Mouse (Mus musculus) kidney, postnatal 0 days (tissue): Measurements from ENCODE around the gene Cd248. TPM values are rescaled to one million over a fixed set of nuclear protein-coding genes. Genes with fewer than 3 reads are reported as not detected.

Experiments used
- ATAC-seq: fragments of 200-750 bp; cut with Nextera tagmentation; replicated peaks from 2 replicates; pipeline ENCODE4 v1.8.0; 2017; ENCODE audit warnings: low read depth, moderate number of reproducible peaks, moderate TSS enrichment, moderate library complexity; ENCODE audit not compliant: low FRiP score
- DNase-seq: peaks from one replicate; pipeline ENCODE4 v3.0.0-alpha.2; 2016; ENCODE audit warnings: low spot score
- H3K27ac ChIP-seq: fragments of 300-500 bp; sonication (generic); 2 replicates; pipeline ENCODE4 v1.5.1; 2014; ENCODE audit warnings: mild to moderate bottlenecking
- H3K27me3 ChIP-seq: fragments of 300-500 bp; sonication (generic); 2 replicates; pipeline ENCODE4 v1.6.1; 2014; ENCODE audit warnings: low read length, mixed read lengths; ENCODE audit not compliant: insufficient read depth
- H3K36me3 ChIP-seq: fragments of 300-500 bp; sonication (generic); 2 replicates; pipeline ENCODE4 v1.6.1; 2014; ENCODE audit warnings: low read length, mixed read lengths; ENCODE audit not compliant: insufficient read depth
- H3K4me1 ChIP-seq: fragments of 300-500 bp; sonication (generic); replicated peaks from 2 replicates; pipeline ENCODE4 v1.6.1; 2014; ENCODE audit warnings: antibody characterized with exemption, low read length, mixed read lengths; ENCODE audit not compliant: insufficient read depth
- H3K4me2 ChIP-seq: fragments of 300-500 bp; sonication (generic); 2 replicates; pipeline ENCODE4 v1.6.1; 2014; ENCODE audit warnings: mild to moderate bottlenecking, low read length, moderate library complexity, mixed read lengths
- H3K4me3 ChIP-seq: fragments of 300-500 bp; sonication (generic); replicated peaks from 2 replicates; pipeline ENCODE4 v1.5.1; 2014; ENCODE audit warnings: low read depth, low read length
- H3K9ac ChIP-seq: fragments of 300-500 bp; sonication (generic); 2 replicates; pipeline ENCODE4 v1.6.1; 2014; ENCODE audit warnings: low read depth, low read length
- H3K9me3 ChIP-seq: fragments of 300-500 bp; sonication (generic); replicated peaks from 2 replicates; pipeline ENCODE4 v1.6.1; 2016; ENCODE audit warnings: low read length, inconsistent platforms, mixed read lengths
- CTCF ChIP-seq: IDR thresholded peaks from 2 replicates; pipeline ENCODE4 v1.5.1; 2016; ENCODE audit warnings: antibody characterized with exemption, low read depth, mild to moderate bottlenecking, moderate library complexity
- WGBS: fragments of 180-500 bp; shearing (Covaris S2); extraction: QIAGEN DNeasy Blood & Tissue Kit; methylation state at CpG from one replicate; pipeline ENCODE4 v1.1.7; 2014; 5-methylcytosine and 5-hydroxymethylcytosine counted together
- polyA plus RNA-seq: library from polyadenylated mRNA; unstranded; fragments of >200 nt; fragmentation: Nextera tagmentation; extraction: Ambion mirVana; gene quantifications from 2 replicates; pipeline ENCODE4 v1.2.1, GENCODE M21; 2015

Gene Cd248
- polyA plus RNA-seq, 1 experiment from 2014 or later, result 40.6 TPM

GRCm38 (mm10) chr19:5071545-5072369 is 3.9 kb downstream of the Cd248 start:
- WGBS, result 1% methylated on average over 39 of the region's 40 CpGs
- H3K27me3 ChIP-seq, result no peaks in the 10 kb centered on the region

DNA sequence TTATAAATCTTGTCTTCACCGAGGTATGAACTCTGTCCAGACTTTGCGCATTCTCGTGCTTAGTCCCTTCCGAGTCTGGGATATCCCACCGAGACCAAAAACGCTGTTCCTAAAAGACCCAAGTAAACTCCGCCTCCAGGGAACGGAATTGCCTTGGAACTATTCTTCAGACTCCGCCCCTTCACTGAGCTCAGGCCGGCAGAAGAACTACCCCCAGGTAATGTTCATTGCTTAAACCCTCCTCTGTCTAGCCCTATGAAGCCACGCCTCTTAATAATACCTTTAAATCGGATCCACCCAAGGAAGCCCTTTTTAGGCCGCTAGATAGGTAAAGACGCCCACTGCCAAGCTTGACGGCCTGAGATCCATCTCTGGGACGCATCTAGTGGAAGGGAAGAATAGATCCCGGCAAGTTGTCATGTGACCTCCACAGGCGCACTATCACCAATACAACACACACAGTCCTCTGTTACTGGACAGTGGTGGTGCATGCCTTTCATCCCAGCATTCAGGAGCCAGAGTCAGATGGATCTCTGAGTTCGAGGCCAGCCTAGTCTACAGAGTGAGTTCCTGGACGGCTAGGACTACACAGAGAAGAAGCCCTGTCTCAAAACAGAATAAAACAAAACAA is 4.6 kb downstream of the Cd248 start:
- peaks cover 17% of the 10 kb centered on the region for H3K4me1 ChIP-seq
- peak overlapping the region; percentile 49 for H3K4me3 ChIP-seq
- 0 out of 2 replicates have a peak overlapping the region, but pooled peaks have one; percentile 32 for H3K9ac ChIP-seq
- ATAC-seq (peak; percentile 5; the same call in 1 of the 2 replicates), DNase-seq (peak; percentile 80)
- H3K4me2 ChIP-seq, result peak overlapping the region; percentile 86
- H3K27me3 ChIP-seq, result no peaks in the 10 kb centered on the region
- no peaks in the 10 kb centered on the region for H3K36me3 ChIP-seq
- peak overlapping the region; percentile 76; the same call in 1 of the 2 replicates for H3K27ac ChIP-seq
- no peaks in the 10 kb centered on the region for H3K9me3 ChIP-seq
- TF ChIP-seq CTCF, result no peak
- 2% methylated on average over 20 of the region's 20 CpGs for WGBS

More at GRCm38 (mm10) chr19:5071545-5072369, 3.9 kb downstream of the Cd248 start:
- H3K4me2 ChIP-seq, result peak overlapping the region; percentile 86
- H3K27ac ChIP-seq, result peak overlapping the region; percentile 76; the same call in 1 of the 2 replicates
- no peaks in the 10 kb centered on the region for H3K9me3 ChIP-seq
- peak overlapping the region; percentile 32; the same call in 1 of the 2 replicates for H3K9ac ChIP-seq
- ATAC-seq, result peak; percentile 72
- H3K4me3 ChIP-seq, result peak overlapping the region; percentile 49
- DNase-seq, result peak; percentile 94
- H3K4me1 ChIP-seq, result peaks cover 24% of the 10 kb centered on the region
- H3K36me3 ChIP-seq, result no peaks in the 10 kb centered on the region
- TF ChIP-seq CTCF, result no peak

GRCm38 (mm10) chr19:5073028-5073427 is 5.2 kb downstream of the Cd248 start:
- Histone ChIP-seq H3K27ac (no peak overlapping the region), H3K4me2 (peak overlapping the region; percentile 86), H3K4me3 (peak overlapping the region; percentile 49; the same call in 1 of the 2 replicates), H3K4me1 (peaks cover 12% of the 10 kb centered on the region), H3K27me3 (no peaks in the 10 kb centered on the region), H3K36me3 (no peaks in the 10 kb centered on the region), H3K9ac (no peak overlapping the region), H3K9me3 (no peaks in the 10 kb centered on the region)
- peak; percentile 72 for TF ChIP-seq CTCF
- DNase-seq (peak; percentile 85), ATAC-seq (peak; percentile 30; the same call in 1 of the 2 replicates)
- 1% methylated on average over 15 of the region's 15 CpGs for WGBS

DNA sequence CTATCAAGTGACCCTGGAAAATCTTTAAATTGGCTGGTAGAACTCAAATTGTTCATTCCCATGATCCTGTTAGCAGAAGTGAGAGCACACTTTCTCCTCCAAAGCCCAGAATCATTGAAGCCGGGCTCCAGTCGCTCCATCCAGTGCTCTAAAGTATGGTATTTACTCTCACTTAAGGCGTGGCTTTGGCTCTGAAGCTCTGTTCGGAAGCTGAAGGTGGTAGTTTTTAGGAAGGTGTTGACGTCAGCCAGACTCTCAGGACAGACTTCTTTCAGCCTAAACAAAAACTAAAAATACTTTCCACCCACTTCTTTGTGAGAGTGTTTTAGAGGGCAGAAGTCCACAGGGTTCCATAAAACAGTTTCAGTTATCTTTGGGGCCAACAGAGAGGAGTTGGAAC is 5.6 kb downstream of the Cd248 start:
- ATAC-seq, result no peak
- WGBS, result 34% methylated on average over 5 of the region's 5 CpGs
- Histone ChIP-seq H3K27ac (no peak overlapping the region), H3K4me1 (peaks cover 7% of the 10 kb centered on the region), H3K9me3 (no peaks in the 10 kb centered on the region), H3K36me3 (no peaks in the 10 kb centered on the region), H3K9ac (no peak overlapping the region), H3K27me3 (no peaks in the 10 kb centered on the region), H3K4me2 (no peak overlapping the region), H3K4me3 (no peak overlapping the region)
- TF ChIP-seq CTCF, result no peak
- no peak for DNase-seq

GRCm38 (mm10) chr19:5079279-5079678 is 11.4 kb downstream of the Cd248 start:
- no peaks in the 10 kb centered on the region for H3K4me1 ChIP-seq
- H3K27ac ChIP-seq, result no peak overlapping the region
- H3K36me3 ChIP-seq, result no peaks in the 10 kb centered on the region
- TF ChIP-seq CTCF, result peak; percentile 31
- H3K27me3 ChIP-seq, result peaks cover 16% of the 10 kb centered on the region; the same call in 1 of the 2 replicates
- H3K4me3 ChIP-seq, result no peak overlapping the region
- no peak overlapping the region for H3K9ac ChIP-seq
- DNase-seq, result no peak
- H3K4me2 ChIP-seq, result no peak overlapping the region
- ATAC-seq, result no peak
- H3K9me3 ChIP-seq, result no peaks in the 10 kb centered on the region
- 82% methylated on average over 1 of the region's 1 CpGs for WGBS

GRCm38 (mm10) chr19:5082005-5082404 is 14.1 kb downstream of the Cd248 start:
- Histone ChIP-seq H3K4me2 (no peak overlapping the region), H3K4me1 (peaks cover 4% of the 10 kb centered on the region; the same call in 1 of the 2 replicates), H3K36me3 (no peaks in the 10 kb centered on the region), H3K9me3 (no peaks in the 10 kb centered on the region), H3K27me3 (peaks cover 31% of the 10 kb centered on the region; the same call in 1 of the 2 replicates), H3K4me3 (no peak overlapping the region), H3K27ac (no peak overlapping the region), H3K9ac (no peak overlapping the region)
- 68% methylated on average over 18 of the region's 18 CpGs for WGBS
- TF ChIP-seq CTCF, result no peak
- ATAC-seq, result no peak
- no peak for DNase-seq
